In the genomic region with DNA sequence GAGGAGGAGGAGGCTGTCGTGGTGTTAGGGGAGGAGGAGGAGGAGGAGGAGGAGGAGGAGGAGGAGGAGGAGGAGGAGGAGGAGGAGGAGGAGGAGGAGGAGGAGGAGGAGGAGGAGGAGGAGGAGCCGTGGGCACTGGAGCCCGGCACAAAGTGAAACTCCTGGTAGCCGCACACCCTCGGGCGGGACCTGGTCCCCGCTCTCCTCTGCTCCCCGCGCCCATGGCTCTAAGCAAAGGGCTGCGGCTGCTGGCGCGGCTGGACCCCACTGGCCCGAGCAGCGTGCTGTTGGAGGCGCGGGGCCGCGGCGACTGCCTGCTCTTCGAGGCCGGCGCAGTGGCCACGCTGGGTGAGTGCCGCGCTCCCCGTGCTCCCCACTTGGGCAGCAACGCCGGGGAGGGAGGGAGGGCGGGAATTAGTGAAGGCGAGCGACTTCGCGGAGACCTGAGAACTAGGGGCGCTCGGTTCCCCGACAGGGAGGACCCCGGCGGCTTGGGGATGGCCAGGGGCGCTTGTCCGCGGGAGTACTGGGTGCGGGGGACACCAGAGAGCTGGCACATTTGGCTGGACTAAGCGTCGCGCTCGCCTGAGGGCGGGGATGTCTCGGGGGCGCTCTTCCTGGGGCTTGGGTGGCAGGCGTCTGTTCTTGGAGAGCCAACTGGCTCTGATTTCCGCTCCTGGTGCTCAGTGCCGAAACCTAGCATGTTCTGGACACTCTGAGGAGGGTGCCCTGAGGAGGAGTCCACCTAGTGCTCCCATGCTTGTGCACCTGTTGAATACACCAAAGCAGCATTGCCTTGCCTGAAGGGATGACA, we compare ENCODE assay signal across 8 mouse cellular contexts. TPM values are rescaled to one million over a fixed set of nuclear protein-coding genes. Genes with fewer than 3 reads are reported as not detected.
DNase-seq lines count a peak whose midpoint lies in the region; ATAC-seq and TF ChIP-seq lines count a peak whose summit lies in the region.

Gene Synj2 (plus strand): TSS at position 51 of the 814 bp plus-strand sequence.

- 1% methylated on average over 38 of the region's 52 CpGs for WGBS in forebrain, embryonic 16.5 days
- WGBS in hindbrain, embryonic 10.5 days = 2% methylated on average over 51 of the region's 52 CpGs

- H3K36me3 ChIP-seq in forebrain, embryonic 16.5 days (ENCODE audit: control insufficient read depth, insufficient read depth) = no peaks in the 10 kb centered on the region
- no peaks in the 10 kb centered on the region for H3K36me3 ChIP-seq in hindbrain, embryonic 10.5 days

- no peak within 1 kb of the TSS for H3K27ac ChIP-seq in forebrain, embryonic 16.5 days (ENCODE audit: low read length)
- peak within 1 kb of the TSS; percentile 86 for H3K27ac ChIP-seq in hindbrain, embryonic 10.5 days

- peak within 1 kb of the TSS; percentile 51 for H3K9ac ChIP-seq in forebrain, embryonic 16.5 days (replicated peaks; ENCODE audit: low read depth, low read length)

- H3K4me1 ChIP-seq in forebrain, embryonic 16.5 days (replicated peaks; ENCODE audit: control insufficient read depth, insufficient read depth, low read length) = peaks cover 11% of the 10 kb centered on the region
- peaks cover 20% of the 10 kb centered on the region for H3K4me1 ChIP-seq in hindbrain, embryonic 10.5 days (replicated peaks)

- DNase-seq in MN1 (ENCODE audit: low spot score) (peak; percentile 65), adipocyte (ENCODE audit: low spot score) (no peak)
- DNase-seq in brain, embryonic 14.5 days (ENCODE audit: low read depth) = peak; percentile 61
- peak; percentile 65 for DNase-seq in hindbrain, embryonic 10.5 days (ENCODE audit: low spot score)
- DNase-seq in layer of hippocampus, postnatal 10 days (ENCODE audit: low spot score in 2 of 2) = peak; percentile 35 to 38
- peak; percentile 70 for DNase-seq in lung, postnatal 10 days
- peak; percentile 44 for DNase-seq in ovary, postnatal 14 days (ENCODE audit: low spot score)

- H3K27me3 ChIP-seq in forebrain, embryonic 16.5 days (replicated peaks; ENCODE audit: control insufficient read depth, insufficient read depth, low read length) = peaks cover 17% of the 10 kb centered on the region
- H3K27me3 ChIP-seq in hindbrain, embryonic 10.5 days (ENCODE audit: insufficient read depth, poor library complexity, severe bottlenecking) = peaks cover 61% of the 10 kb centered on the region

- peak within 1 kb of the TSS; percentile 55 for H3K4me3 ChIP-seq in forebrain, embryonic 16.5 days (replicated peaks; ENCODE audit: low read length)
- H3K4me3 ChIP-seq in hindbrain, embryonic 10.5 days = peak within 1 kb of the TSS; percentile 65

- peak within 1 kb of the TSS; percentile 84 for H3K4me2 ChIP-seq in forebrain, embryonic 16.5 days (ENCODE audit: low read length)

- no peaks in the 10 kb centered on the region for H3K9me3 ChIP-seq in forebrain, embryonic 16.5 days (ENCODE audit: control insufficient read depth, low read length)
- H3K9me3 ChIP-seq in hindbrain, embryonic 10.5 days = no peaks in the 10 kb centered on the region

- TF ChIP-seq CTCF in brain, embryonic 14.5 days (IDR thresholded peaks at IDR 0.05; ENCODE audit: borderline replicate concordance, extremely low read depth, insufficient read depth, insufficient read length) = no peak

- peak; percentile 77 for ATAC-seq in forebrain, embryonic 16.5 days

- no peak for TF ChIP-seq POLR2A in brain, embryonic 14.5 days (IDR thresholded peaks at IDR 0.05; ENCODE audit: borderline replicate concordance, extremely low read depth, insufficient read depth, insufficient read length, poor library complexity, severe bottlenecking)

RNA-seq across cellular contexts. Expression of gene Synj2, which starts in this region (rescaled TPM):
- 0.81 and 1.6 TPM in 2 replicates for polyA plus RNA-seq in brain, embryonic 14.5 days (2012; rRNA removed)
- 1.4 and 2.5 TPM in 2 replicates for polyA plus RNA-seq in forebrain, embryonic 16.5 days (2015; fragmentation: Nextera tagmentation; extraction: Ambion mirVana)
- polyA plus RNA-seq in hindbrain, embryonic 10.5 days (2016; fragmentation: Nextera tagmentation; extraction: Ambion mirVana) = 1.6 and 2.4 TPM in 2 replicates
- 10 to 100 TPM; 37.9 to 38.9 TPM for total RNA-seq in layer of hippocampus, postnatal 10 days (2021)
